ENCODE assay signal across 25 mouse cellular contexts in genomic region chr13:8769654-8770227, GRCm38 (mm10).
A peak's percentile ranks its signal among the peaks of the same experiment; 100 is the strongest.
DNase-seq lines count a peak whose midpoint lies in the region; ATAC-seq lines count a peak whose summit lies in the region.
"Had no signal": no experiment of that assay in that cellular context is flagged by ENCODE, and none has a peak within 500 bp of the region (broad histone marks: within the 10 kb centered on the region; RNA-seq: fewer than 3 reads in every experiment).

No protein-coding gene starts in this region.

- ATAC-seq in hindbrain, embryonic 15.5 days (ENCODE audit: low FRiP score, low read depth) = peak; percentile 59; the same call in 1 of the 2 replicates
- ATAC-seq in midbrain, embryonic 12.5 days (ENCODE audit: low FRiP score, low read depth) = peak; percentile 44
- ATAC-seq in midbrain, embryonic 14.5 days (ENCODE audit: low FRiP score, low TSS enrichment) = no peak; the same call in 1 of the 2 replicates
- ATAC-seq in limb, embryonic 11.5 days (ENCODE audit: insufficient number of reproducible peaks, low FRiP score, low TSS enrichment, low read depth) = 0 out of 2 replicates have a peak, but pooled peaks have one; percentile 35
- ATAC-seq in neural tube, embryonic 15.5 days (ENCODE audit: low FRiP score) = peak; percentile 38; the same call in 1 of the 2 replicates
- ATAC-seq: activated CD4-positive, CD25-positive, alpha-beta regulatory T cell, adult 4 months; intestine, embryonic 15.5 days had no signal

- no peak for DNase-seq in hindbrain, embryonic 10.5 days (ENCODE audit: low spot score)
- no peak for DNase-seq in midbrain, embryonic 14.5 days
- peak; percentile 15 for DNase-seq in limb, embryonic 11.5 days (ENCODE audit: low spot score)
- DNase-seq in liver = no peak
- DNase-seq: adrenal gland, adult 8-10 months; B cell, adult 2 months; cerebellum, adult 11-12 months; cerebellum, postnatal 10 days; heart, postnatal 4 days; kidney, adult 9 months; kidney, postnatal 25 days; liver, embryonic 13.5 days; lung, adult 2 months; lung, postnatal 14 days; thymus, adult 18-20 months had no signal

- no peak overlapping the region for H3K4me3 ChIP-seq in hindbrain, embryonic 15.5 days
- H3K4me3 ChIP-seq in hindbrain, embryonic 10.5 days = no peak overlapping the region
- H3K4me3 ChIP-seq in midbrain, embryonic 12.5 days = no peak overlapping the region
- no peak overlapping the region for H3K4me3 ChIP-seq in midbrain, embryonic 14.5 days (replicated peaks; ENCODE audit: low read depth, low read length)
- no peak overlapping the region for H3K4me3 ChIP-seq in limb, embryonic 11.5 days (ENCODE audit: low read depth, low read length)
- no peak overlapping the region for H3K4me3 ChIP-seq in neural tube, embryonic 15.5 days (replicated peaks)
- H3K4me3 ChIP-seq: forebrain, embryonic 10.5 days; heart, embryonic 10.5 days; intestine, embryonic 15.5 days; layer of hippocampus, adult 2 months; limb, embryonic 13.5 days; liver, embryonic 13.5 days had no signal

- WGBS in hindbrain, embryonic 15.5 days = 94% methylated on average over 7 of the region's 7 CpGs
- 93% methylated on average over 7 of the region's 7 CpGs for WGBS in hindbrain, embryonic 10.5 days
- 94% methylated on average over 7 of the region's 7 CpGs for WGBS in midbrain, embryonic 12.5 days
- 98% methylated on average over 7 of the region's 7 CpGs for WGBS in midbrain, embryonic 14.5 days
- WGBS in limb, embryonic 11.5 days = 93% methylated on average over 7 of the region's 7 CpGs
- 96% methylated on average over 7 of the region's 7 CpGs for WGBS in neural tube, embryonic 15.5 days

- 0 out of 2 replicates have a peak, but pooled peaks cover 3% of the 10 kb centered on the region for H3K36me3 ChIP-seq in hindbrain, embryonic 15.5 days
- no peaks in the 10 kb centered on the region for H3K36me3 ChIP-seq in hindbrain, embryonic 10.5 days
- no peaks in the 10 kb centered on the region for H3K36me3 ChIP-seq in midbrain, embryonic 12.5 days
- no peaks in the 10 kb centered on the region for H3K36me3 ChIP-seq in midbrain, embryonic 14.5 days (ENCODE audit: control insufficient read depth, insufficient read depth, low read length)
- H3K36me3 ChIP-seq in limb, embryonic 11.5 days (ENCODE audit: control insufficient read depth, insufficient read depth, low read length) = no peaks in the 10 kb centered on the region
- no peaks in the 10 kb centered on the region for H3K36me3 ChIP-seq in neural tube, embryonic 15.5 days
- H3K36me3 ChIP-seq: forebrain, embryonic 10.5 days; heart, embryonic 10.5 days; intestine, embryonic 15.5 days; limb, embryonic 13.5 days; liver, embryonic 13.5 days had no signal

- H3K27ac ChIP-seq in hindbrain, embryonic 15.5 days (replicated peaks) = no peak overlapping the region
- no peak overlapping the region for H3K27ac ChIP-seq in hindbrain, embryonic 10.5 days
- H3K27ac ChIP-seq in midbrain, embryonic 12.5 days (replicated peaks) = no peak overlapping the region
- no peak overlapping the region for H3K27ac ChIP-seq in midbrain, embryonic 14.5 days (replicated peaks; ENCODE audit: low read depth, low read length)
- H3K27ac ChIP-seq in limb, embryonic 11.5 days (replicated peaks; ENCODE audit: low read depth, low read length) = no peak overlapping the region
- no peak overlapping the region for H3K27ac ChIP-seq in neural tube, embryonic 15.5 days (replicated peaks)
- H3K27ac ChIP-seq: forebrain, embryonic 10.5 days; heart, embryonic 10.5 days; intestine, embryonic 15.5 days; layer of hippocampus, adult 2 months; limb, embryonic 13.5 days; liver, embryonic 13.5 days had no signal

- H3K4me2 ChIP-seq in hindbrain, embryonic 15.5 days = no peak overlapping the region
- H3K4me2 ChIP-seq in midbrain, embryonic 12.5 days (replicated peaks) = no peak overlapping the region
- no peak overlapping the region for H3K4me2 ChIP-seq in midbrain, embryonic 14.5 days (ENCODE audit: low read length)
- H3K4me2 ChIP-seq in limb, embryonic 11.5 days (ENCODE audit: low read depth, severe bottlenecking) = no peak overlapping the region
- H3K4me2 ChIP-seq in neural tube, embryonic 15.5 days = no peak overlapping the region
- H3K4me2 ChIP-seq: intestine, embryonic 15.5 days; limb, embryonic 13.5 days; liver, embryonic 13.5 days had no signal

- no peaks in the 10 kb centered on the region for H3K27me3 ChIP-seq in hindbrain, embryonic 15.5 days
- no peaks in the 10 kb centered on the region for H3K27me3 ChIP-seq in hindbrain, embryonic 10.5 days (ENCODE audit: insufficient read depth, poor library complexity, severe bottlenecking)
- H3K27me3 ChIP-seq in midbrain, embryonic 12.5 days = no peaks in the 10 kb centered on the region
- H3K27me3 ChIP-seq in midbrain, embryonic 14.5 days (ENCODE audit: control insufficient read depth, insufficient read depth, low read length) = no peaks in the 10 kb centered on the region
- H3K27me3 ChIP-seq in limb, embryonic 11.5 days (ENCODE audit: control insufficient read depth, insufficient read depth, low read length) = no peaks in the 10 kb centered on the region
- H3K27me3 ChIP-seq in neural tube, embryonic 15.5 days (replicated peaks) = no peaks in the 10 kb centered on the region
- H3K27me3 ChIP-seq: CH12.LX; intestine, embryonic 15.5 days; limb, embryonic 13.5 days; liver, embryonic 13.5 days had no signal

- H3K9me3 ChIP-seq in hindbrain, embryonic 15.5 days = no peaks in the 10 kb centered on the region
- peaks cover 6% of the 10 kb centered on the region for H3K9me3 ChIP-seq in hindbrain, embryonic 10.5 days
- H3K9me3 ChIP-seq in midbrain, embryonic 12.5 days = no peaks in the 10 kb centered on the region
- peaks cover 4% of the 10 kb centered on the region for H3K9me3 ChIP-seq in midbrain, embryonic 14.5 days (ENCODE audit: control insufficient read depth, low read length)
- H3K9me3 ChIP-seq in limb, embryonic 11.5 days (ENCODE audit: control insufficient read depth, low read length) = 0 out of 2 replicates have a peak, but pooled peaks cover 3% of the 10 kb centered on the region
- H3K9me3 ChIP-seq in neural tube, embryonic 15.5 days (replicated peaks) = no peaks in the 10 kb centered on the region
- H3K9me3 ChIP-seq: intestine, embryonic 15.5 days; liver, embryonic 13.5 days had no signal

- no peaks in the 10 kb centered on the region for H3K4me1 ChIP-seq in hindbrain, embryonic 15.5 days (replicated peaks)
- peaks cover 4% of the 10 kb centered on the region; the same call in 1 of the 2 replicates for H3K4me1 ChIP-seq in hindbrain, embryonic 10.5 days (replicated peaks)
- peaks cover 2% of the 10 kb centered on the region for H3K4me1 ChIP-seq in midbrain, embryonic 12.5 days
- 0 out of 2 replicates have a peak, but pooled peaks cover 2% of the 10 kb centered on the region for H3K4me1 ChIP-seq in midbrain, embryonic 14.5 days (ENCODE audit: control insufficient read depth, insufficient read depth, low read length)
- H3K4me1 ChIP-seq in limb, embryonic 11.5 days (ENCODE audit: control insufficient read depth, insufficient read depth, low read length) = no peaks in the 10 kb centered on the region
- H3K4me1 ChIP-seq in neural tube, embryonic 15.5 days = no peaks in the 10 kb centered on the region
- H3K4me1 ChIP-seq: heart, embryonic 10.5 days; intestine, embryonic 15.5 days; limb, embryonic 13.5 days; liver, embryonic 13.5 days had no signal

- H3K9ac ChIP-seq in hindbrain, embryonic 15.5 days = no peak overlapping the region
- no peak overlapping the region for H3K9ac ChIP-seq in midbrain, embryonic 12.5 days (replicated peaks)
- no peak overlapping the region for H3K9ac ChIP-seq in midbrain, embryonic 14.5 days (replicated peaks; ENCODE audit: low read length)
- H3K9ac ChIP-seq in limb, embryonic 11.5 days (ENCODE audit: low read length) = no peak overlapping the region
- H3K9ac ChIP-seq in neural tube, embryonic 15.5 days (replicated peaks) = no peak overlapping the region
- H3K9ac ChIP-seq: intestine, embryonic 15.5 days; limb, embryonic 13.5 days; liver, embryonic 13.5 days had no signal
